Mouse (Mus musculus): ENCODE data around the gene Hmgb1. TPM values are rescaled to one million over a fixed set of nuclear protein-coding genes. Genes with fewer than 3 reads are reported as not detected.

Hmgb1 gene
- total RNA-seq, 2 experiments from 2014 or later: 176 to 183 TPM

Other genes starting within 250 kb of the Hmgb1 start
- gene Gm42791, start 189.3 kb downstream of the Hmgb1 start, total RNA-seq (2021): 1 to 10 TPM in 1 of 2 experiments, under 1 TPM in 1; 0.89 to 3.7 TPM
- 10 to 100 TPM; 22.7 to 25.9 TPM for gene Uspl1, start 139 bp downstream of the Hmgb1 start, total RNA-seq (2021)
- gene Alox5ap, start 80.3 kb upstream of the Hmgb1 start, total RNA-seq (2021): 10 to 100 TPM in 1 of 2 experiments, 1 to 10 TPM in 1; 7.3 to 10.5 TPM
- 10 to 100 TPM; 19.6 to 21.6 TPM for gene Medag, start 227.3 kb upstream of the Hmgb1 start, total RNA-seq (2021)